Mouse (Mus musculus) left cerebral cortex, postnatal 25 days (tissue): ENCODE measurements at regions not wholly inside any gene's neighbourhood (a gene's known extent, or its start where the extent isn't known, plus 50 kb on each side); places are given as distances from the start of the nearest gene placed in this dataset.

Experiments used
- DNase-seq, 2 experiments: peaks; one replicate each; pipeline ENCODE4 v3.0.0; 2022; ENCODE audit warnings: low spot score in 2 of 2, mixed read lengths in 1 of 2
- intact Hi-C: fragments of 180-260 bp; cut with DNase I; formaldehyde crosslinking; loops from one replicate; pipeline ENCODE4 v1.15.1; 2025

DNA sequence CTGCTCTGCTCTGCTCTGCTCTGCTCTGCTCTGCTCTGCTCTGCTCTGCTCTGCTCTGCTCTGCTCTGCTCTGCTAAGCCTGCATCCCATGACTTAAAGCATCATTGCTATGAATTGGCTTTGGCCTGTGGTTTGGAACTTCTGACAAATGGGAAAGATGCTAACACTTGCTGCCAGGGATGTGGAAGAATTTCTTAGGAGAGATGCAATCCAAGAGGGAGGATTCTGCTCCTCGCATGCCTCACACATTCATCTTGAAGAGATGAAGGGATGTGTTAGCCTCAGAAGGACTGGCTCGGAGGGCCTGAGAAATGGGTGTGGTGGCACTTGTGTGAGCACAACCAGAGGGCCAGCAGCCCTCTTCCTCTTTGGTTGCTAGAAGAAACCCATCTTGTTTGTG, 268.5 kb upstream of the Fn1 start:
- intact Hi-C loops: no loop called here
- DNase-seq: no peak

DNA sequence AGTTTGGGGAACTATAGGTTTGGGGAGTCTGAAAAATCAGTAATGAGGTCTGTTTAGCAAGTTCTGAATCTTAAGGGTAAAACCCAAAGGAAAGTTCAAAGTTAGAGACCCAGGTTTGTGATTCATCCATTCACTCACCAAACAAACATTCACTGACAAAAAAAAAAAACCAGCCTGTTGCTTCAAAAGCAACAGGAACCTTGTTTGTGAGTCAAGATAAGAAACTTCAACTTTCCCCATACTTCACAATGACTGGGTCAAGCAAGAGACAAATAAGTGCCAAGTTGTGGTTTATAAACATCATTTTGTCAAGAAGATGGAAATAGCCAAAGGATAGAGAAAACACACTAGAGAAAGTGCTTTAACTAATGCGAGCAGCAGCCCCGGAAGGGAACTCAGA, 266.9 kb upstream of the Fn1 start:
- intact Hi-C loops: no loop called here
- DNase-seq: no peak

DNA sequence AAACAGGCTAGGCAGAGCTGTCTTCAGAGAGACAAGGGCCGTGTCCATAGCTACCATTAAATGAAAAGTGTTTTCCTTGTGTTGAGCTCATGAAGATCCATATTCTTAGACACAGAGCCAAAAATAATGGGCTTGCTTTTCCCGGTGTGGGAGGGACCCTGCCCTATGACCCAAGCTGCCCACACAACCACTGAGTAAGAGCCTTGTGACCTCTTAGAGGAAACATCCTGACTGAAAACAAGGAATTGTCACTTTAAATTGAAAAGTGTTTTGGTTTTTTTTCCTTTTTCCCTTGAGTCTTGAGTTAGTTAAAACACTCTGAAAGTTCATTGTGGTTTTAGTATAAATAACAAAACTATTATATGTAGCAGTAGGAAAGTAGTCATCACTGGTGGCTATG, 264.0 kb upstream of the Fn1 start:
- intact Hi-C loops: no loop called here
- no peak for DNase-seq

DNA sequence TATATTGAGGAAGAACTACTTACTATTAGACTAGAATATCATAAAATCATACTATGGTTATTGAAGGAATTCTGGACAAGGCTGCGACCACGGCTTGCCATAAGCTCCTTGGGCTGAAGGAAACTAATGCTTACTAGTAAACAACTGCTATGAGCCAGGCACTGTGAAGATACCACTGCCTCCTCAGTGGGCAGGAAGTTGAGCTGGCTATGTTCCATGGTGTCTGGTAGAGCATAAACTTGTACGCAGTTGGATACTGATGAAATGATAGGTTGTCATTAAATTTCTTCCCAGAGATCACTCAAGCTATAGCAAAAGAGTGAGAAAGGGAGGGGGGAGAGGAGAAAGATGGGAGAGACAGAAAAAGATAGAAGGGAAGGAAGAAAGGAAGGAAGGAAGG, 261.4 kb upstream of the Fn1 start:
- DNase-seq: no peak
- intact Hi-C loops: no loop called here

DNA sequence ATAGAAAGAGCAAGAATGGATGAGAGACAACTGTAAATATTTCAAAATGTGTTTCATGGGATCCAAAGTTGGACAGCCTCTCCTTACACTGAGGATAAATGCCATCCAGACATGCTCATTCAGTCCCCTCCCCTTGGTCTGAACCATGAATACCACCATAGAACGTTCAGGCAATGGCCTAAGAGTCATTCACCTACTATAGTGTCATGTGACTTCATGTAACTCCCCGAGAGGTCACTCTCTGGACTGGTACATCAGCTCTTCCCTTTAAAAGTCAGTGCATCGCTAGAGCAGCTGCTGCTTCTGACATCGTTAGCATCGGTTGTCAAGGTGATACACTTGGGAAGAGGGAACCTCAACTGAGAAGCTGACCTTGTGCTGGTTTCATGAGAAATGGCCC, 260.2 kb upstream of the Fn1 start:
- DNase-seq: no peak
- intact Hi-C loops: no loop called here

DNA sequence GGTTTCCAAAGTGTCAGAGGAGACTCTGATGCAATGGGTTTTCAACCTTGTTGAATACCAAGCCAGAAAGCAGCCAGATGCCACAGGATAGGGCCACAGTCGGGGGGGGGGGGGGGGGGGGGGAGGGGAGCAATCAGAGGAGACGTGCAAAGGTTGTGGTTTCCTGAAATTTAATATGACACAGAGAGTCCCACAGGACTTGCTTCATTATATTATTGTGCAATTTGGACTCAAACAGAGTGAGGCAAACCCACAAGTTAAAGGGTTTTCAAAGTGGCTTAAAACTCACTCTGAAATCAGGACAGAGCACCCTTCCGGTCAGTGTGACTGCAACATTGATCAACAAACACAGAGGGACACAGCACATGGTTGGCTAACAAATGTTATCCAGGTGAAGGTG, 259.4 kb upstream of the Fn1 start:
- DNase-seq: no peak
- intact Hi-C loops: no loop called here

DNA sequence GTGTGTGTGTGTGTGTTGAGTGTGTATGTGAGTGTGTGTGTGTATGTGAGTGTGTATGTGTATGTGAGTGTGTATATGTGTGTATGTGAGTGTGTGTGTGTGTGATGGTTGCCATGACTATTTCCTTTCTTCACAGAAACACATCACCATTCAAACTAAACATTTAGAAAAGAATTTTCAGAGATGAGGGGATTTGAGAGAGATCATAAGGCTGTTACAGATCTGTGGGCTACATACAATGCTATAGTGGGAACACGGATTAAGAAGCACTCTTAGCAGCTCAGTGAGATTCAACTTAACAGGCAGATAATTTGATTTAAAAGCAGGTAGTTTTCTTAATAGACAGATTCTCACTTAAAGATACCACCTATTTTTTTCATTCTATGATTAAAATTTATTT, 257.1 kb upstream of the Fn1 start:
- DNase-seq: no peak
- intact Hi-C loops: no loop called here

DNA sequence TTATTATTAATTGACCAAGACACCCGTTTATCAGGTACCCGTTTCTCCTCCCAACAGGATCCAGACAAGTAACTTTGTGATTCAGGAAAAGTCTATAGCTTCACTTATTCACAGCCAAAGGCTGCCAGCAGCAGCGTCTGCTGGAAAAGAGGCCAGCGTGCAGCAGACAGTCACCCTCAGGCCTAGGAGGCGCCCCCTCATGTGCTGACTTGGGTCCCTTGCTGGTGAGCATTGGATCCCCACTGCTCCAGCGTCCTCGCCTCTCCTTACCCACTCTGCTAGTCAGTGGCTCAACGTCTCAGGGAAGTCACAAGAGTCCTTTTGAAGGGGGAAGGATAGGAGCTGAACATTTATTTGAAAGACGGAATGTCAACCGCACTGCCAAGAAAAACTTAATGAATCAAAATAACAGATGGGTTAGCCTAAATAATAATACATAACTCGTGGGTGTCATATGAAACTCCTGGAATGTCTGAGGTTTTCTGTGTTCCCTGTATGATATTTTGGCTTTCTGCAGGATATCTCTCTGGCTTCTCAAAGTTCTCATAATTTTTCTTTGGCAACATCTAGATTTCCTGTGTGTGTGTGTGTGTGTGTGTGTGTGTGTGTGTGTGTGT, 256.6 kb upstream of the Fn1 start:
- DNase-seq: no peak

DNA sequence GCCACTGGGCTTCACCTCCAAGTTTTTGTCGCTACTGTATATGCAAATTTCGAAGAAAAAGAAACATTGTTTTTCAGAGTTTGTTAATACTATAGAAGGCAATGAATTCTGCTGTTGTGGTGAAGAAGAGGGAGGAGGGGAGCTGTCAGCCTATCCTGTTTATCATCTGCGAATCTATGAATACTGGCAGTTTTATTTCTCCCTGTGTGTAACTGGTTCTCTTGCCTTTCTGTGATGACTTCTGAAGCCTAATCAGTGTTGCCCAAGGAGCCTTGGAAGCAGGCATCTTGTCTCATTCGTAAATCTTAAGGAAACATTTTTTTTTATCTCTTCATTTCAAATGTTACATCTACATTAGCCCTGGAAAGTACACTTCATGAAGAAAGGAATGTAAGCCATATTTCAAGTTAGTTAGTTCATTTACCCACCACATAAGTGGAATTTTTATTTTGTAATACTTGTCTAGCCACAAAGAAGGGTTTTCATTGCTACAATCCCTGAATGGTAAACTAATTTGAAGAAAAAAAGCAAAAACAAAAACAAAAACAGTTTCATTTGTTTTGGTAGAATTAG, 251.5 kb upstream of the Fn1 start:
- DNase-seq: no peak
- intact Hi-C loops: no loop called here

More for the DNA sequence above, 256.6 kb upstream of the Fn1 start:
- intact Hi-C loops: no loop called here

DNA sequence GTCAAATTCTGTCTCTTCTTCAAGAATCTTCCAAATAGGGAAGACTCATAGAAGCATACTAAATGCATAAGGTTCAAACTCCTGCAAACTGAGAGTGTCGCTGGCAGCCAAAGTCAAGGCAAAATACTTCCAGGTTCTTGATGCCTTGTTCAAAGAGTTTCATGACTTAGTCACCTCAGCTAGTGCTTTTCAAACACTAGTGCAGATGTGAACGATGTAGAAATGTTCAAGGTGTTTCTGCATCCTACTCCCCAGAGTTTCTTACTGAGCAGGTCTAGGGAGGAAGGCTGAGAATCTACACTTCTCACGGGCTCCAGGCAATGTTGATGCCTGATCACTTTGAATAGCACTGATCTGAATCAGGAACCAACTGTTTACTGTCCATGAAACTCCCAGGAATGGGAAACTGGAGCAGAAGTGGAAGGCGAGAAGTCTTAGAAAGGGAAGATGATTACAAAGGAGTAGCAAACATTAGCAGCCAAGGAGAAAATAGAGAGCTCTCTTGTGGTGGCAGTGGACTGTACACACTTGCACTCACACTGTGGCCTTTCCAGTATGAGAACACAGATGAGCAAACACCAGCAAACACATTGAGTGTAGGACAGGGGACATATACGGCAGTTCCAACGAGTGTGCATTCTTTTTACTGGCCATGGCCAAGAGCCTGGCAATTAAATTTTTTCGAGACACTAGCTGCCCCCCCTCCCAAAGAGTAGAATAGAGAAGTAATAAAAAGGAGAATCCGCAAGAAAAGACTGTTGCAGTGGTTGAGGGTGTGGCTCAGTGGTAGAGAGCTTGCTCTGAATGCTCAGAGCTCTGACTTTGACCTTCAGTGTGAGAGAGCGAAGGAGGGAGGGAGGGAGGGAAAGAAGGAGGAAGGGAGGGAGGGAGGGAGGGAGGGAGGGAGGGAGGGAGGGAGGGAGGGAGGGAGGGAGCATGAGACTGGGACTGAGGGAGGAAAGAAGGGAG, 247.4 kb upstream of the Fn1 start:
- intact Hi-C loops: no loop called here
- DNase-seq: no peak

DNA sequence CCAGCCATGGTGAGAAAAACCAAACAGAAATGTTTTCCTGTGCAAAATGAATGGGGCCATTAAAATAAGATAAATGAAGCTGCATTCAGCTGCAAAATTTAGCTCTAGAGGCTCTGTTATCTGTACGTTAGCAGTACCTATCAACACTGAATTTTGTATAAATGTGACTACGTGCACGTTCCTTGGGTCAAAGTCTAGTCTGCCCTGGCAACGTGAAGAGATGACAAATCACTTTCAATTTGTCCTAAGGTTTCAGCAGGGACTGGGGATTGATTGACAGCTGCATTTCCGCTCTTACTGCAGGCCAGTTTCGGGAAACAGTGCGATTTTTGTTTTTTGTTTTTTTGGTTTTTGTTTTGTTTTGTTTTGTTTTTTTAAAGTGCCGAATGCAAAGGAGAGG, 246.1 kb upstream of the Fn1 start:
- no peak for DNase-seq
- intact Hi-C loops: no loop called here

DNA sequence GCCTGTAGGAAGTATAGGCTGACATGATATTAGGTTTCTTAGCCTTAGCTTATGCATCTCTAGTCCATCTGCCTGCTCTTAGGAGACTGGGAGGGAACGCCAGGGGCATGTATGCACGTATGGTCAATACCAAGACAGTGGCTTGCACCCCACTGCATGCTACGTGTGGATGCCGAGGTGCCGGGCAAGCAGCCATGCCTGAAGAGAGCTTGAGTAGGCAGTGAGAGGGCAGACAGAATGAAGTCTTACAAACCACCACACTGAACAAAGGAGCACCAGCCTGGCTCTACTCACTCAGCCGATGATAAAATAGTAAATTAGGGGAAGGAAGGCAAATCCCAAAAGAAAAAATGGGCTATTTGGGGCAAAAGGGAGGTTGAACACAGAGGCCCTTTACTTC, 245.2 kb upstream of the Fn1 start:
- peak in 1 of 2 experiments; percentile 46 for DNase-seq
- intact Hi-C loops: no loop called here

DNA sequence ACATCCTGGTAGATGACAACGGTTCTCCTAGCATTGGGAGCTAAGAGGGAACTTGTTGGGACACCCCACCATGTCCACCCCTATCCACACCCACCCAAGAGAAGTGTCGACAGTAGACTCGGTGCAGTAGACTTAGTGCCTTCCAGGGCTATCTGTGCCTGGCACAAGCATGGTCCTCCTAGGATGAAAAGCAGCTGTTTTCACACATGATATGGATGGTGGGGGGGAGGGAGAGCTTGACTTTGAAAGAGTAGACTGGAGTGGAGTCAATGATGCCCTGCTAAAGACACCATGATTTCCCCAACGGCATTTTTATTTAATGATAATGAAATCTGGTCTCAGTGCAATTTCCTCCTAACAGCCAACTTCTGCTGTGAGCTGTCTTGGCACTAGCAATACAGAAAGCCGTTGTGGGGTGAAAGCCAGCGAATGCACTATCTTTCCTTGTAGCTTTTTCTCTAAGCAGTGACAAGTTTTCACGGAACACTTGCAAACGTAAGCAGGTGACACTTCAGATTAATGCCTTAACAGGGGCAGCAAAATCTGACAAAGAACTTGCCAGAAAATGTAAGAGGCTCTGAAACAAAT, 244.6 kb upstream of the Fn1 start:
- DNase-seq: peak; percentile 14 to 52
- intact Hi-C loops: no loop called here

DNA sequence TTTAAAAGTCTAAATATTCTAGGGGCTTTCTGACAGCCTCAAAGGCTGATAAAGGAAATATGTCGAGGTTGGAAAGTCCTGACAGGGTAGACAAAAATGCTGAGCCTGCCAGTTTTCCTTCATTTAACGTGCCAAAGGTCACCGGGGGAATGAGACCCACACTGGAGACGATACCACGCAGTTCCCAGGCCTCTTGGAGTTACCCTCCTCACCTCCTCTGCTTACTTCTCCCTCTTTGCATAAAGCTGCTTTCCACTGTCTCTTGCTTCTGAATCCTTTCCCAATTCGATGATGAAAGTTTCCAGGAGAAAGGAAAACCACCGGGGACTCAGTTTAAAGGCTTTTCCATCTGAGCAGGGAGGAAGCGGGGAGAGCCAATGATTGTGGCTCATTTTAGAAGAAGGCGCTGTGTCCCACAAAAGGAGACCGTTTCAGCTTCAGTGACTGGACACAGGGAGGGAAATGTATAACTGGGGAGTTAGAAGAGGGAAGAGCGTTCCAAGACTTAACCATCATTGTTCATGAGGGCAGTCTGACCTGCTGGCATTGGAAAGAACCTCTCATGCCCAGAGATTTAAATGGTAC, 243.2 kb upstream of the Fn1 start:
- DNase-seq: no peak
- intact Hi-C loops: no loop called here

DNA sequence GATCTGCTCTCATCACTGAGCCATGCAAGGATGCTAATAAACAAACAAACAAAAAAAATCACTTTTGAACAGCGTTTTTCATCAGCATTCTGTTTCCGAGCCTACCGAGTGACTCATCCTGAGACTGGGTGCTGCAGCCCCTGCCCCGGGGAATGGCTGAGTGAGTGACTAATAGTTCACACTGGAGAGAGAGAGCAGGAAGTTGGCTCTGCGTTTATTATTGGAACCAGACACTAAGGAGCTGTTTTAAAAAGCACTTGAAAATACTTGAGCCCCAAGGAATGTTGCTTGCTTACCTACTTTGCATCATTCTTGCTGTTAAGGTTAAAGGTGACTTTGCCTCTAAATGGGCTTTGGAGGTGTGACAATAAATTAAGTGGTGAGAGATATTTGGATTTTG, 240.6 kb upstream of the Fn1 start:
- DNase-seq: no peak
- intact Hi-C loops: no loop called here

DNA sequence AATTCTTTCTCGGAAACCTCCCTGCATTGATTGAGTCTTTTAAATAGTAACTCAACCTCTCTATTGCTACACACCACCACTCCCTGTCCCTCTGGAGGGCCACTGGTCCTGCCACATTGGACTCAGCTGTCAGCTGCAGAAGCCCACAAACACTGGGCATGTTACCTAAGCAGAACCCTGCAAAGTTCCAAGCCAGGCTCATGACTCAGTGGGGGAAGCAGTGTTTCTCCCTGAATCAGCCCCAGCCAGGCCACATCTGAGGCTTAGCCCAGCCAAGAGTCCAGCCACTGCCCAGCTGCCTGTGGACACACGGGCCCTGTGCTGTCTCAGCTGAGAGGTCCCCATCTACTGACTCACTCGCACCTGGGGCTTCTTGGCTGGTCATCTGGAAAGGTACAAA, 234.8 kb upstream of the Fn1 start:
- intact Hi-C loops: no loop called here
- DNase-seq: no peak

DNA sequence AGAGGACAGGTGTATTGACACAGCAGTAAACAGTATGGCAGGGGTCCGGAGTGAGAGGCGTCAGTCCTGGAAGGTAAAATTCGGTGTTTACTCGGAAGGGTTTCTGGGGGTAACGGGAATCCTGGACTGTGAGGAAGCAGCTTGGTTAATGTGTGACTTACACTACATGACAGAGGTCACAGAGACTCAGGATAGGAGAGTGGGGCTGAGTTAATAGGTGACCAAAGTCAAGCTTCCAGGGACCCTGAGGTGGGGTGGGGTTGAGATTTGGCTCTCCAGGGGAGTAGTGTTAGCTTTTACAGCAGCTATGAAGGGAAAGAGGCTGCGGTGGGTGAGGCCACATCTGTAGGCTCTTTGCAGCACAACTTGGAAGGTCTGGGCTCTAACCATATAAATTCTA, 233.9 kb upstream of the Fn1 start:
- intact Hi-C loops: no loop called here
- DNase-seq: no peak

DNA sequence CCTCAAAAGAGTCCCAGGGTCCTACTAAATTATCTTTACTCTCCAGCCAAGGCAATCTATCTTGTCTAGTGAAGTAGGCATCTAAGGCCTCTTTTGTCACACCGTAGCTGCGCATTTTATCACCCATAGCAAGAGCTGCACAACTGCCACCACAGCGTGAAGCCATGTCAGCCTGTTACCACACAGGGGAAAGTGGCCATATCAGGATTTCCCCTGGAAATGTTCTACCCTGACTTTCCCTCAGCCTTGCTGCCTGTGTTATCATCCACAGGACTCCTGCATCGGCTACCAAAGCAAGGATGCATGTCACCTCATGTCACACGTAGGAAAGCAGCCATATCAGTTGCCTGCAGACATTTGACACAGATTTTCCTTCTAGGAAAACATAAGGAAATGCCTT, 233.2 kb upstream of the Fn1 start:
- DNase-seq: no peak

DNA sequence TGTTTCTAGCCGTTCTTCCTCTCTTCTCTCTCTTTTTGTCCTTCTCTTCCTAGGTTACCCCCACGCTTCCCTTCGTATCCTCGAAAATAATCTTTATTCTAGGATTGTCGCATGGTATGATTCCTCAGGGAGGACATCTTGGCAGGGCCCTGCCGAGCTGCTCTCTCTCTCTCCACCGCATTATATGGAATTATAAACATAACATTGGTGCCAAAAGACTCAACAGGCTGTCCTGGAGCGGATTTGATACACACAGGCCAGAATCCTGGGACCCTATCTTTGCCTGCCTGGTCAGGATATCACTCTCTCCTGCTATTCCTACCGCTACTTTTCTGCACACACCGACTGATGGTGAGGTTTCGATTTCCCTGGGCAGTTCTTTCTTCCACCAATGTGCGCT, 228.9 kb upstream of the Fn1 start:
- intact Hi-C loops: no loop called here
- no peak for DNase-seq

More for the DNA sequence above, 233.2 kb upstream of the Fn1 start:
- intact Hi-C loops: no loop called here

DNA sequence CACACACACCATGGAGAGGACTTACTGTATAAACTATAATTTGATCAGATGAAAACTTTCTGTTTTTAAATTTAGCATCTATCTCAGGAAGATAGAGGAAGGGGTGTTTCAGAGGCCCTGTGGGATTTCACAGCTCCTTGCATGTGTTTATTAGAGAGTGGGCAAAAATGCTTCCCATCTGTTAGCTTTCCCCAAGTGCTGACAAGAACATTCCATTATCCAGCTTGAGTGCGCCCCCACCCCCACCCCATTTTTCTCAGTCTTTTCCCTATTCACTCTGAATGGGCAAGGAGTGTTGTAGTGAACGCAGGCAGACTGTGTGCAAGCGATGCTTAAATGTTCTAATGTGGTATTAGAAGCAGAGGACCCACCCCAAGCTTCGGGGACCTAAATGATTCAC, 228.2 kb upstream of the Fn1 start:
- intact Hi-C loops: no loop called here
- no peak for DNase-seq
